Mouse (Mus musculus): Measurements from ENCODE around the gene Fndc3b. TPM values are rescaled to one million over a fixed set of nuclear protein-coding genes. Genes with fewer than 3 reads are reported as not detected.

Gene Fndc3b
- polyA plus RNA-seq, 1 experiment from 2014 or later = 14.0 TPM

DNA sequence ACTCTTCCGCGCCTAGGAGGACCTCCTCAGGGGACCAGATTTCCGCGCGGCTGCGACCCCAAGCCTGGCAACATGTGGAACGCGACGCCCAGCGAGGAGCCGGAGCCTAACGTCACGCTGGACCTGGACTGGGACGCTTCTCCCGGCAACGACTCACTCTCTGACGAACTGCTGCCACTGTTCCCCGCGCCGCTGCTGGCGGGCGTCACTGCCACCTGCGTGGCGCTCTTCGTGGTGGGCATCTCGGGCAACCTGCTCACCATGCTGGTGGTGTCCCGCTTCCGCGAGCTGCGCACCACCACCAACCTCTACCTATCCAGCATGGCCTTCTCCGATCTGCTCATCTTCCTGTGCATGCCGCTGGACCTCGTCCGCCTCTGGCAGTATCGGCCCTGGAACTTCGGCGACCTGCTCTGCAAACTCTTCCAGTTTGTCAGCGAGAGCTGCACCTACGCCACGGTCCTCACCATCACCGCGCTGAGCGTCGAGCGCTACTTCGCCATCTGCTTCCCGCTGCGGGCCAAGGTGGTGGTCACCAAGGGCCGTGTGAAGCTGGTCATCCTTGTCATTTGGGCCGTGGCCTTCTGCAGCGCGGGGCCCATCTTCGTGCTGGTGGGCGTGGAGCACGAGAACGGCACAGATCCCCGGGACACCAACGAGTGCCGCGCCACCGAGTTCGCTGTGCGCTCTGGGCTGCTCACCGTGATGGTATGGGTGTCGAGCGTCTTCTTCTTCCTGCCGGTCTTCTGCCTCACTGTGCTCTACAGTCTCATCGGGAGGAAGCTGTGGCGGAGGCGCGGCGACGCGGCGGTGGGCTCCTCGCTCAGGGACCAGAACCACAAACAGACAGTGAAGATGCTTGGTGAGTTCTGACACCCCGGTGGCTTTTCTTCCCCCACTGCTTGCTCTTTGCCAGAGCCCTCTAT is 339.1 kb downstream of the Fndc3b start:
- WGBS = 2% methylated on average over 75 of the region's 77 CpGs
- Histone ChIP-seq H3K36me3 (ENCODE audit: control insufficient read depth, insufficient read depth, low read length) (no peaks in the 10 kb centered on the region), H3K4me1 (ENCODE audit: control insufficient read depth, insufficient read depth, low read length) (no peaks in the 10 kb centered on the region), H3K27me3 (replicated peaks; ENCODE audit: control insufficient read depth, insufficient read depth, low read length) (peaks cover 32% of the 10 kb centered on the region), H3K9me3 (ENCODE audit: control insufficient read depth, low read length) (no peaks in the 10 kb centered on the region), H3K4me2 (ENCODE audit: low read depth, low read length) (peak overlapping the region; percentile 19; the same call in 1 of the 2 replicates), H3K9ac (ENCODE audit: low read depth, low read length) (no peak overlapping the region), H3K4me3 (ENCODE audit: low read length) (peak overlapping the region; percentile 17), H3K27ac (ENCODE audit: low read length) (no peak overlapping the region)
- ATAC-seq = no peak

DNA sequence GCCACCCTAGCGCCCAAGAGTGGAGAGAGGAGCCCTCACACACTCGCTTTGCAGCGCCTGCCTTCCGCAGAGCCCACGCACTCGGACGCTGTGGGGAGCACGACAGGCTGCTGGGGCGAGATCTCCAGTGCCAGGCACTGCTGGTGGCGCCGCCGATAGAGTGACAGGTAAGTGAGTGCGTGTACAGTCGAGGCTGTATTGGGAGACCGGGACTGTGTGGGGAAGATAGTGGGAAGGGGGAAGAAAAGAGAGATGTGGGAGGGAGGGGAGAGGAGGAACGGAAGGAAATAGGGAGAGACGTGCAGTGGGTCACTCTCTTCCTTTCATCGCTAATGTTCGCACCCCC is 339.9 kb downstream of the Fndc3b start, which contains the start of gene Ghsr:
Gene Ghsr, plus strand, starts transcription at position 76 of the 346 bp plus-strand sequence.
- Histone ChIP-seq H3K4me3 (ENCODE audit: low read length) (peak within 1 kb of the TSS; percentile 17), H3K9me3 (ENCODE audit: control insufficient read depth, low read length) (no peaks in the 10 kb centered on the region), H3K27me3 (replicated peaks; ENCODE audit: control insufficient read depth, insufficient read depth, low read length) (peaks cover 32% of the 10 kb centered on the region), H3K4me2 (ENCODE audit: low read depth, low read length) (peak within 1 kb of the TSS; percentile 19; the same call in 1 of the 2 replicates), H3K36me3 (ENCODE audit: control insufficient read depth, insufficient read depth, low read length) (no peaks in the 10 kb centered on the region), H3K9ac (ENCODE audit: low read depth, low read length) (no peak within 1 kb of the TSS), H3K27ac (ENCODE audit: low read length) (no peak within 1 kb of the TSS), H3K4me1 (ENCODE audit: control insufficient read depth, insufficient read depth, low read length) (no peaks in the 10 kb centered on the region)
- under 1% methylated on average over 19 of the region's 19 CpGs for WGBS
- no peak for ATAC-seq

DNA sequence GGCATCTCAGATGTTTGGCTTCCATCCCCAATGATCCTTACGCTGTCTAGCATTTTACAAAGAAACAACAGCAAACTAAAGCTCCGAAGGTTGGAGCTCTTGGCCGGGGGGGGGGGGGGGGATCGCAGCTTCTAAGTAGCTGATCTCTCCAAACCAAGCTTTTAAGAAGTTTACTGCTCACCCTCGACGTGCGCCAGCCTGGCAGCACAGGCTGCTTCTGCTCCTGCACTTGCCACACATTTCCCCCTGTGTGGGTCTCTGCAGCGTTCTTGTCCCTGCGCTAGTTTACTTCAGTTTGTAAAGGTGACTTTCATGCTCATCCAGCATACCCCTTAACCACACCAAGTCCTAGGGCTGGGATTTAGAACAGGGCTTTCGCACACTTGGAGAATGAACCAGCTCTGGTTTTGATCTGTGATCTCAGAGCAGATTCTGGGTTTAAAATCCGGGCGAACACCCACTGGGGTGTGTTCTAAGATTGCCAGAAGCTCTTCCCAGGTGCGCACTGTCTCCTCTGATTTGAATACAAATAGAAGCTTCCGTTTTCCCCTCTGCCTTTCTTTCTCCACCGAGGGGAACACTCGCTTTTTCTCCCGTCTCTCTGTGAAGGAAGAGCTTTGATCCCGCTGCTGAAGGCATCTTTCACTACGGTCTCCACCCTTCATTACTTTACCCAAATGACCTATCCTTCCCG is 340.4 kb downstream of the Fndc3b start:
- Histone ChIP-seq H3K9ac (ENCODE audit: low read depth, low read length) (no peak overlapping the region), H3K27ac (ENCODE audit: low read length) (no peak overlapping the region), H3K4me1 (ENCODE audit: control insufficient read depth, insufficient read depth, low read length) (no peaks in the 10 kb centered on the region), H3K4me2 (ENCODE audit: low read depth, low read length) (no peak overlapping the region), H3K27me3 (replicated peaks; ENCODE audit: control insufficient read depth, insufficient read depth, low read length) (peaks cover 32% of the 10 kb centered on the region), H3K4me3 (ENCODE audit: low read length) (no peak overlapping the region), H3K9me3 (ENCODE audit: control insufficient read depth, low read length) (no peaks in the 10 kb centered on the region), H3K36me3 (ENCODE audit: control insufficient read depth, insufficient read depth, low read length) (no peaks in the 10 kb centered on the region)
- ATAC-seq = no peak
- 5% methylated on average over 20 of the region's 20 CpGs for WGBS

DNA sequence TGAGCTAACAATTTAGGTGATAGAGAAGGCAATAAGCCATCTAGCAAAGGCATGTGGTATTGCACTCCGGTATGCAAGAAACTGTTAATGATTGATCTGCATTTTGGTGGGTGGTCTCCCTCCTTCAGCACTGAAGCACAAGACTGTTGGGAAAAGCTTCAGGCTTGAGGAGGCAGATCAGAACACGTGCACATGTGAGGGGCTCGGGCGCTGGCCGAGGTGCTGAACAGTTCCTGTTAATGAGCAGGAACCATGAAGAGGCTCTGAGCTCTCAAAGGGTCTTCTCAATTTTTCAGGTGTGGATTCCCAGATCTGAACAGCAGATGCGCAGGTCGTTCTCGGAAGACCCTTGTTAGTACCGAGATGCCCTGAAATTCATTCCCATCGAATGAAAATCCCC is 341.0 kb downstream of the Fndc3b start:
- H3K9me3 ChIP-seq (ENCODE audit: control insufficient read depth, low read length) = no peaks in the 10 kb centered on the region
- no peaks in the 10 kb centered on the region for H3K4me1 ChIP-seq (ENCODE audit: control insufficient read depth, insufficient read depth, low read length)
- H3K36me3 ChIP-seq (ENCODE audit: control insufficient read depth, insufficient read depth, low read length) = no peaks in the 10 kb centered on the region
- ATAC-seq = no peak
- 5% methylated on average over 10 of the region's 10 CpGs for WGBS
- H3K27ac ChIP-seq (ENCODE audit: low read length) = no peak overlapping the region
- peaks cover 32% of the 10 kb centered on the region for H3K27me3 ChIP-seq (replicated peaks; ENCODE audit: control insufficient read depth, insufficient read depth, low read length)
- no peak overlapping the region for H3K4me2 ChIP-seq (ENCODE audit: low read depth, low read length)
- no peak overlapping the region for H3K9ac ChIP-seq (ENCODE audit: low read depth, low read length)
- no peak overlapping the region for H3K4me3 ChIP-seq (ENCODE audit: low read length)

Small RNA genes lying within 50 kb of the gene (microRNA-seq; reads per million reads assigned to microRNA genes)
- not detected for gene Mir3092

Other genes with a start within 250 kb of the Fndc3b start
- not detected in 2 replicates for gene Tmem212, start 185.1 kb upstream of the Fndc3b start, polyA plus RNA-seq (2015; fragmentation: Nextera tagmentation; extraction: Ambion mirVana)
- gene Pld1, start 227.4 kb upstream of the Fndc3b start, polyA plus RNA-seq (2015; fragmentation: Nextera tagmentation; extraction: Ambion mirVana) = 22.3 and 25.9 TPM in 2 replicates

Measured in intestine, embryonic 16.5 days (tissue).